Mouse (Mus musculus) kidney, postnatal 10 days (tissue): ENCODE results near the gene Uba1y.
A peak's percentile ranks its signal among the peaks of the same experiment; 100 is the strongest.
"Not testable (repeated sequence)": the region's sequence is repeated elsewhere in the genome, so short reads cannot be mapped to it uniquely, and the experiment has no call there.

Source experiments
- DNase-seq: peaks from one replicate; pipeline ENCODE4 v3.0.0; 2021; ENCODE audit warnings: mixed read lengths

The Uba1y gene

GRCm38 (mm10) chrY:818396-818795 is at the start of gene Uba1y:
Uba1y (plus strand) TSS chrY:818649.
- DNase-seq: no peak

GRCm38 (mm10) chrY:797309-797708 is 21.1 kb upstream of the Uba1y start, which contains the start of gene Zfy1:
Zfy1 (minus strand) TSS chrY:797409.
- DNase-seq: not testable (repeated sequence)

- peak; percentile 77 for DNase-seq
Measured at GRCm38 (mm10) chrY:808991-809661, 9.3 kb upstream of the Uba1y start.

- DNase-seq: no peak
Measured at GRCm38 (mm10) chrY:872404-872803, 54.0 kb downstream of the Uba1y start.

GRCm38 (mm10) chrY:872855-873549 is 54.6 kb downstream of the Uba1y start:
- DNase-seq: peak; percentile 7
